Mouse (Mus musculus) CD4-positive naive resting alpha-beta T cell, adult 57 days (primary cell): ENCODE results near the gene Tmprss11f. TPM values are rescaled to one million over a fixed set of nuclear protein-coding genes. Genes with fewer than 3 reads are reported as not detected.

ENCODE experiments used
- total RNA-seq: library from RNA; stranded (reverse); gene quantifications from one replicate; pipeline ENCODE4 v1.2.4, GENCODE M21; 2023

The Tmprss11f gene
- total RNA-seq = not detected

GRCm38 (mm10) chr5:86632324-86632723, at the start of gene Tmprss11f:
Tmprss11f (minus strand) TSS chr5:86632424.

GRCm38 (mm10) chr5:86676262-86676661, 44.0 kb upstream of the Tmprss11f start, which contains the start of gene Tmprss11b:
Tmprss11b (minus strand) TSS chr5:86676362.

GRCm38 (mm10) chr5:86518500-86518899, 113.7 kb downstream of the Tmprss11f start, which contains the start of gene Tmprss11g:
Tmprss11g (minus strand) TSS chr5:86518600.

Other genes with a start within 250 kb of the Tmprss11f start
- not detected for gene Tmprss11a, start 163.4 kb downstream of the Tmprss11f start, total RNA-seq
- gene Tmprss11g, start 113.8 kb downstream of the Tmprss11f start, total RNA-seq = not detected
- not detected for gene Tmprss11b, start 43.9 kb upstream of the Tmprss11f start, total RNA-seq
- not detected for gene Tmprss11e, start 113.4 kb upstream of the Tmprss11f start, total RNA-seq
- 258 TPM for gene Ythdc1, start 171.8 kb upstream of the Tmprss11f start, total RNA-seq